Mouse (Mus musculus) kidney, adult 18-20 months (tissue): ENCODE results near the gene Slc16a5.

Experiments used
- DNase-seq: peaks from one replicate; pipeline ENCODE4 v3.0.0; 2021

The Slc16a5 gene

DNA sequence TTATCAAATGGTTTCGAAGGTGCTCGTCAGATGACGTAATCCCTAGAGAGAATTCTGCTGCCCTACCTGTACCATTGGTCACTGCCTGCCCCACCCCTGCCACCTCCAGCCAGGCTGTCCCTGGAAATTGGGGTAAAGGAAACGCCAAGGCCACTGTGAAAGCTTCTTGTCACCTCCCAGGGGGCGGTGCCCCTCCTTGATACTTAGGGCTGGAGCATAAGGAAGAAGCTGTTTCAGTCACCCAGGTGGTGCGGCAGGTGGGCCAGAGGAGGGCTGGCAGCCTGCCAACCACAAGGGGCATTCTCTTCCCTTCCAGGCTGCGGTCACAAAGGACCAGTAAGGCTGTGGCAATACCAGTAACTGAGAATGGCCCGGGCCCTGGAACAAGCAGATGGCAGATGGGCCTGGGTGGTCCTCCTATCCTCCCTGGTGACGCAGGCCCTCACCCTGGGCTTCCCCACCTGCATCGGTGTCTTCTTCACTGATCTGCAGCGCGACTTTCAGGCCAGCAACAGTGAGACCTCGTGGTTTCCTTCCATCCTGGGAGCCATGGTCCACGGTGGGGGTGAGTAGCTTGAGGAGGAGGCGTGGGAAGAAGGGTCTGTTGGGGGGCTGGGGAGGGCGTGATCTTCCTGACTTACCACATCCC, at the start of gene Slc16a5:
Slc16a5 (plus strand) TSS at position 232 of the 649 bp plus-strand sequence.
- peak; percentile 61 for DNase-seq

GRCm38 (mm10) chr11:115419531-115420237, 42.6 kb upstream of the Slc16a5 start, which contains the start of the genes Atp5h and Kctd2:
TSS of gene Atp5h (minus strand) at chr11:115419962.
TSS of gene Kctd2 (plus strand) at chr11:115420128.
- DNase-seq = peak; percentile 92

DNA sequence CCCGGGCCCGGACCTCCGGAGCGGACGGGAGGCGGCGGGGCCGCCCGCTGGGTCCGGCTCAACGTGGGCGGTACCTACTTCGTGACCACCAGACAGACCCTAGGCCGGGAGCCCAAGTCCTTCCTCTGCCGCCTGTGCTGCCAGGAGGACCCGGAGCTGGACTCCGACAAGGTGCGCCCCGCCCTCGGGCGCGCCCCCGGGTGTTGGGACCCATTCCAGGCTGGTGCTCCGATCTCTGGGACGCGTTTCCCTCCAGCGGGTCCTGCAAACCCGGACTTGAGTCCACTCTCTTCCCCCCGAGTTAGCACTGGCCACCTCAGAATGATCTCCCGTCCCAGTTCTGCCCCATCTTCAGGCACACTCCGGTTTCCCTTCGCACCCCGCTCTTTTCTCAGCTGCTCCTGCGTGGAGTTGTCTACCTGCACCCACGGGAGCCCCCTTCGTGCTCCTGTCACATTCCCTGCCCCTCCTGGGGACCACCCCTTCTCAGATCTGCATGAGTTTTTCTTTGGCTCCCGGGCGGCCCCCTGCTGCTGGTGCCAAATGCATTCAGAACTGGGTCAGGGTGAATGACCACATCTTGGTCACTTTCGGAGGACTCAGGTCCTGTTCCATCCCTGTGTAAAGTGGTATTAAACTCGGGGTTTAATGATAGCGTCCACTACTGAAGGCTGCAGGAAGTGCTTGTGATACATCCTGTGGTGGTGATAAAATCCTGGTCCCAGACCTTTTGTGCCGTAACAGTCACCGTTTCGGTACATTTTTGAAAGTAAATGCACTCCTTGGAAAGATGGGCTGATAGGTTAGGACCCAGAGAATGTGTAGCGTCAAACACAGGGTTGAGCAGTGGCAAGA, 41.7 kb upstream of the Slc16a5 start:
- peak; percentile 72 for DNase-seq

- no peak for DNase-seq
Measured at GRCm38 (mm10) chr11:115421328-115421727, 40.9 kb upstream of the Slc16a5 start.

DNA sequence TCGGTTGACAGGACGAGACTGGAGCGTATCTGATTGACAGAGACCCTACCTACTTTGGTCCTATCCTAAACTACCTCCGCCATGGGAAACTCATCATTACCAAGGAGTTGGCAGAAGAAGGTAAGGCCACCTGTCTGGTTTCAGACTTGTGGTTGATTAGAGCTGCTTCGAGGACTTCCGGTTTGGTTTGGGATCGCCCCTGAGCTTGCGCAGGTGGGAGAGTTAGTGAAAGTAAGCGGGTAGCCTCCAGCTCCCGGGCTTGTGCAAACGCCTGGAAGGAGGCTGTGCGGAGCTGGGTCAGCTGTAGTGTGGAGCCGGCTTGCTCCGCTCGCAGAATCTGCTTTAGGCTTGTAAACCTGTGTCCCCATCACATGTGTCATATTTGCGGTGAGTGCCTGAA, 40.3 kb upstream of the Slc16a5 start:
- no peak for DNase-seq

GRCm38 (mm10) chr11:115423091-115423490, 39.2 kb upstream of the Slc16a5 start:
- DNase-seq = no peak

GRCm38 (mm10) chr11:115424666-115425065, 37.6 kb upstream of the Slc16a5 start:
- DNase-seq = no peak

- DNase-seq = no peak
Measured at GRCm38 (mm10) chr11:115425671-115426070, 36.6 kb upstream of the Slc16a5 start.

- DNase-seq = peak; percentile 74
Measured at GRCm38 (mm10) chr11:115427482-115428331, 34.6 kb upstream of the Slc16a5 start.

DNA sequence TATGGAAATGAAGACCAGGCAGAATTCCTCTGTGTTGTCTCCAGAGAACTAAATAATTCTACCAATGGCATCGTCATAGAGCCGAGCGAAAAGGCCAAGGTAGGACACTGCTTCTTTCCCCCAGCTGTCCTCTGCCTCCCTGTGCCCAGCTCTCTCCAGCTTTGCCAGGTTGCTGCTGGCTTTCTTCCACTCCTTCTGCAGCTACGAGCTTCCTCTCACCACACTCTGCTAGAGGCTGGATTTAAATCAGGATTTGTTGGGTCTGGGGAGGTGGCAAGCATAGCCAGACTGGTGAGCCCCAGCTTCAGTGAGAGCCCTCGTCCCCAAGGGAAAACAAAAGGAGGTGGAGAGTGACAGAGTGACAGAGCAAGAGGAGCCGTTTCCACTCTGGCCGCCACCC, 33.0 kb upstream of the Slc16a5 start:
- no peak for DNase-seq

- DNase-seq = no peak
Measured at GRCm38 (mm10) chr11:115430561-115430960, 31.7 kb upstream of the Slc16a5 start.

DNA sequence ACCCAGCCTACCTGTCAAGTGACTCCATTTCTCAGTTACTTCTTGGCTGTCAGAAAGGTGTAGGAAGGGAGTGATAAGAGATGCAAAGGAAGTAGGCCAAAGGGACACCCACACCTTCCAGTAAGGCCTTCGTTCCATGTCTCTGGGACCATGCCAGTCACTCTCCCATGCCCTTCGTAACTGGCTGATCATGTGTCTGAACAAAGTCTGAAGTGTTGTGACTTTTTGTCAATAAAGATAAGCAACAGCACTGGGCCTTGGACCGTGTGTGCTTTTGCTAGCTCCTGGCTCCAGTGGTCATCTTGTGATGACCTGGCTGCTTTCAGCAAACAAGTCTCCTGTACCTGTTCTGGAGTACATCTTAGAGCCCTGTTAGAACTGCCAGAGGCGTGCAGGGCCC, 29.5 kb upstream of the Slc16a5 start:
- no peak for DNase-seq

- no peak for DNase-seq
Measured at GRCm38 (mm10) chr11:115433342-115433741, 28.9 kb upstream of the Slc16a5 start.

DNA sequence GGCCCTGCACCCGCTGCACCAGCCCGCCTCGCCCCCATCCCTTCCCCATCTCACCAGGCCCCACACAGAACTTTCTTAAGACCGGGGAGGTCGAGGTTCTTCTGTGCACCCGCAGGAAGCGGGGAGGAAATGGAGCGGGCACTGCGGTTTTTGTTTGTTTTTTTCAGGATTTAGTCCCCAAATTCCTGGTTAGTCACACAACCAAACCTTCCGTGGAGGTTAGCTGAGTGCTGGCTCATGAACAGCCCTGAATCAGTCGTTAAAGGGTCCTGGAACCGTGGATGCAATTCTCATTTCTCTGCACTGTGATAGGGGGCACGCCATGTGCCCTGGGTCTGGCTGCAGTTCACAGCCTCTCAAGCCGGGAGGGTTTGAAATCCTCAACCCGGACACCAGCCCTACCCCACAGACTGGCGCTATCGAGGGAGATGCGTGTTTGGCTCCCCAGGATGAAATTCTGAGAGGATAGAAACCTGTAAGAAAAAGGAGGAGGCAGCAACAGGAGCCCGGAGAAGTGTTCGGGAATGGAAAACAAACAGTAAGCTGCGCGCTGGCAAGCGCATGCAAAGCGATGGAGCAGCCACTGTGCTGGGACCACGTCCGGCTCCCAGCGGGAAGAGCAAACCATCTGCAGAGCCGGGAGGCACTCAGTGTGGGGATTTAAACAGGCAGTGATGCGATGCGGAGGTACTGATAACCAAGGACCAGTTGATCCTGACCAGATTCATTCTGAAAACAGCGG, 26.5 kb upstream of the Slc16a5 start:
- DNase-seq = no peak

GRCm38 (mm10) chr11:115437571-115438122, 24.6 kb upstream of the Slc16a5 start:
- no peak for DNase-seq

DNA sequence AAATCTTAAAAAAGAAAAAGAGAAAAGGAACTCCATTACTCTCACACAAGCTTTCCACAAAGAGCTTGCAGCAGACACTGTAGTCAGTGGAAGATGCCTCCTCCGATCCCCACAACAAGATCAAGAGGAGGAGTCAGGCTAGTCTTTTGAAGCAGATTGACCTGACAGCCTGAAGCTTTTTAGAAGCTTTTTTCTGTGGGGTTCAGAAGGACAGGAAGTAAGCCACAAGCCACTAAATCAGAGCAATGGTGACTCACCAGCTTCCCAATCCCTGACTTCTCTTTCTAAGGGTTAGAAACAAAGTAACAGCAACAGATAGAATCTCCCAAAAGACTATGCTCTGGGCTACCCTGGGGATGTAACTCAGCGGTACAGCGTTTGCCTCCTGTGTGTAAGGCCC, 22.9 kb upstream of the Slc16a5 start:
- no peak for DNase-seq

- DNase-seq = no peak
Measured at GRCm38 (mm10) chr11:115439906-115440595, 22.2 kb upstream of the Slc16a5 start, which contains the start of gene Trim80. TSS of gene Trim80 (plus strand) at chr11:115440545.

- no peak for DNase-seq
Measured at GRCm38 (mm10) chr11:115441417-115441816, 20.9 kb upstream of the Slc16a5 start.

GRCm38 (mm10) chr11:115446906-115447305, 15.4 kb upstream of the Slc16a5 start:
- peak; percentile 60 for DNase-seq

- DNase-seq = peak; percentile 61
Measured at GRCm38 (mm10) chr11:115447321-115447885, 14.9 kb upstream of the Slc16a5 start.
